Mouse (Mus musculus) 3T3-L1 (cell line): ENCODE measurements around the gene Anapc13.

Source experiments
- DNase-seq: peaks from one replicate; pipeline ENCODE4 v3.0.0-alpha.2; 2015; ENCODE audit warnings: low read depth, low spot score

Anapc13 gene

DNA sequence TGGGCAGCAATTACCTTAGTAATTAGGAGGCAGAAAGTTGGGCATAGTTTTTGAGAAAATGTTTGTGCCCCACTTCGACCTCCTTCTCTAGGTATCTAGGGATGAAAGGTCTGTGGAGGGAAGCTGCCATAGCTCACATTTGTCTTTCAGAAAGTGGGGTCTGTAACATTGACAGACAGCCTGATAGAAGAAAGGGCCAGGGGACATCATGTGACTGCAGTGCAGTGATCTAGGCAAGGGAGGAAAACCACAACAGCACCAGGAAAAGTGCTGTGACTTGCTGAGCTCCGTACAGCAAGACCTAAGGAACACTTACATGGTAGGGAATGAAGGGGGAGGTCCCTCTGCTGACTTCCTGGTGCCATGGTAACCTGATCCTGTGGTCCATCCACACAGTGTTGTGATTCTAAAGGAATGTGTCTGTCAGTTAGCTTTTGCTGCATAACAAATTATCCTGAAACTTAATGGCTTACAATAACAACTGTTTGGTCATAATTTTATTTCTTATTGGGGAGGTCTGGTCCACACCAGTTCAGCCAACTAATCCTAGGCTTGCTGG is 5.6 kb downstream of the Anapc13 start:
- DNase-seq, result peak; percentile 68

GRCm38 (mm10) chr9:102632173-102632572 is 6.1 kb downstream of the Anapc13 start:
- DNase-seq, result no peak

DNA sequence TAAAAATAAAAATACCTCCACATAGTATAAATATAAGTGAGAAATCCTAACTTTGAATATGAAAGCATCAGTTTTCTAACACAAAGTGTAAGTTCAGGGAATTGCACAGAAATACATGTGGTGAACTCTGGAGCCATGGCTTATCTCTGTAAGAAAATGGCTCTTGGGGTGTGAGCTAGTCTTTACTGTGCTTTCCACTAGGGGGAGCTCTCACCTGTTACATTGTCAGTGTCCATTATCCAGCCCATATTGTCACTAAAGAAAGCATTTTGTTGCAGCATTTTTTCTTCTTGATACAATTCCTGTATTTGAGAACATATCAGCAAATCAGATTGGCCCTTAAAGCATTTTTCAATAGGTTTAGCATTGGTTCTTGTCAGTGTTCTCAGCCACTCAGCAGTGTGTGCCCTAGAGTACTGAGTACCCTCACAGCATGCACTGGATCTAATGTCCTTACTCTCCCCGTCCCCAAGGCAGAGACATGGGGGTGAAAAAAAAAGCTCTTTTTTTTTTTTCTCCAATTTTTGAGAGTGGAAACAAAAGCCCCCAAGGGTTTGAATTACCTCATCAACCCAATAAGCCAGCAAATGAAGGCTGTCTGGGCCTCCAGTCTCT is 6.9 kb downstream of the Anapc13 start:
- DNase-seq, result peak; percentile 89

DNA sequence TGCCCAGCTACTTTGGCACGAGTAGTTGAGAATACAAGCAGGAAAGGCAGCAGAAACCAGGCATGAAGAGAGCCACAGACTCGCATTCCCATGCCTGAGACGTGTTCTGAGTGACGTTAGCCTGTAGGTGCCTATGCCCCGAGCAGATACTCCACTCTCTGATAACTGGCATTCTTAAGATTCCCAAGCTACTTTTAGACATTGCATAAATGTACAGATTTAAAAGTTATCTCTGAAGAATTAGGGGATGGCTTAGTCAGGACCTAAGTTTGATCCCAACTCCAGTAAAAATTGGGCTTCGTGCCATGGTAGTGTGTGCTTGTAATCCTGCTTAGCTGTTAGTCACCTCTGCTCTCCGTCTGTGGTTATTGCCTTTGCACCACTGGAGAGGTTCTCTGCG is 8.4 kb downstream of the Anapc13 start:
- peak; percentile 81 for DNase-seq

DNA sequence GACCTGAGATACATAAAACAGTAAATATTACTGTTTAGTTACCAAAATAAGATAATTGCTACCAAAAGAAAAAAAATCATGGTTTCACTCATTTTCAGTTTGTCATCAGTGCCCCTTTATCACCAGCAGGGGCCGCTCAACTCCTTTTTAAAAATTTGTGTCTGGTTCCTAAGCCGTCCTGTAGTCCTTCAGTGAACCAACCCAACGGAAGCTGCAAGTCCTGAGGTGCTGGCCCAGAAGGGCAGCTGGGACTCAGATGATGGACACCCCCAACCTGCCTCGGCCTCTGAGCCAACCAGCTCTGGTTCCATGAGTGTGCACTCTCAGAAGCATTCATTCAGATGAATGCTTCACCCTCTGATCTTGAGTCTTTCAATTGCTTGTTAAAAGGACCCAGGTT is 10.5 kb downstream of the Anapc13 start:
- peak; percentile 90 for DNase-seq

DNA sequence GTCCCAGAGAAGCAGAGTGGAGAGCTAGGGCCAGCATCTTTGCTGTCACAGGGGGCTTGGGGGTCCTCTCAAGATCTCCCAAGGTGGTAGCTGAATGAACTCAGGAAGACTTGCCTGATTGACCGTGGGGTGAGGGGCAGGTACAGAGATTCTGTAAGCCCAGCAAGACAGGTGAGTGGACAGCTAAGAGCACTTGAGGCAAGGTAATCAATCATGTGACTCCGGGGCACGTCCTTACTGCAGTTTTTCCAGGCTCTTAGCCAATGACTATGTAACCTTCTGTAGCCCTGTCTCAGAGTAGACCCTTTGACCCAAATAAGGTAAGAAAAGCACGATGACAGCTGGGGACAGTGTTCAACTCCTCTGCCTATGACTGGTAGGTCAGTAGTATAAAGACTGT is 11.0 kb downstream of the Anapc13 start:
- DNase-seq, result no peak

DNA sequence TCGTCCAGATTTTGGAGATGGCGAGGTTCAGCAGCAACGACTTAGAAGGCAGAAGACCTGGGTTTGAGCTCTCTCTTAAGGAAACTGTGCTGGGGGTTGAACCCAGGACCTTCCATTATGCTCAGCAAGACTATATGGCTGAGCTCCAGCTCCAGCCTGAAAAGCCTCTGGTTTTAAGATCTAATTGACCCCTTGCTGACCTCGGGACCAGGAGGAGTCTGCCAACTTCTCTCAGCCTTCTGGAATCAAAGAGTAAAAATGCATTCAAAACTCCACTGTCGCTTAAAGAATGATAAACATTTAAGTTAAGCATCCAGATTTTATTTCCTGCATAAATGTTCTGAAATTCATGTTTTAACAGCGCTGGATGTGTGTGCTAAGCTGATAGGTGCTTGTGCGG is 12.9 kb downstream of the Anapc13 start:
- peak; percentile 49 for DNase-seq

DNA sequence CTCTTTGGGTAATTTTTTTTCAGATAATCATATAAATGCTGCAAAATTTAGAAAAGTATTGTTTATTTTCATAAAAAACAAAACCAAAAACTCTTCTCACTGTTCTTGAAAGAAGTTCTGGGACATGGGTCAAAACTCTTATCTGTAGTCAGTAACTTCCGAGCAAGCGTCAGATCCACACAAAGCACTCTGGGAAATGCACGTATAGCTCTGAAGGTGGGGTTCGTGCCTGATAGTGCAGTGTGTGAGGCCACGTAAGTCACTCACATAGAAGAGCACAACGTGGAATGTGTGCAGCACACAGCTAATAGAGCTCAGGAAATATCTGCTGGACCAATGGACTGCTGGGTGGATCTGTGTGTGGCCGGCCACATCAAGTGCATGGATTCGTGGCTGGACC is 13.4 kb downstream of the Anapc13 start:
- DNase-seq, result no peak

DNA sequence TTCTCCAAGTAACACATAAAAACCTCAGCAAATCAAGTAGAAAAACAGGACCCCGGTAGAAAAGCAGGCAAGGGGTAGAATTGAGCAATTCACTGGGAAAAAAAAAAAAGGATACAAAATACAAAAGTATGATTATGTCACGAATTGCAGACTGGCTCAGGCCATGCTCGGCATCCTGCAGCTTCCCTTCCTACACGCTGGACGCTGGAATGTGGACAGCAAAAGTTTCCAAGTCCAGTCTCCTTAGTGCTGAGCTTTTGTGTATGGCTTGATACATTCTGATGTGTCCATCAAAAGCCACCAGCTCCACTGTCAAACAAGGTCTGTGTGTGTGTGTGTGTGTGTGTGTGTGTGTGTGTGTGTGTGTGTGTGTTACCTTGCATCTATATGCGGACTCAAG is 15.4 kb downstream of the Anapc13 start:
- peak; percentile 59 for DNase-seq

DNA sequence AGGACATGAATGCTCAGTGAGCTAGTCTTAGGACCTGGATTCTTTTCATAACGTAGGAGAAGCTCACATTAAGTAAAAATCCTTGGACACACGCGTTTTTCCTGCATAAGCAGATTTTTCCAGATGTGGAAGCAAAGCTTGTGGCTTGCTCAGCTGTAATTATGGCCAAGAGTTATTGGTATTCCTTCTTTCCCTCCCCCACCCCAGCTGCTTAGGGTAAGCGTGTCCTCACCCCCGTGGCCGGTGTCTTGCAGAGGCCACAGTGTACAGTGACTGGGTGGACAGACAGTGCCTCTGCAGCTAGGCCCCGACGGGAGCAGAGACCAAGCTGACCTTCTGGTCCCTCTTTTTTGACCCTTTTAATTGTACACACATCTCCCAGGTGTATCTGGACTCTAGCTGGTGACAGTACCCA is 17.0 kb downstream of the Anapc13 start:
- DNase-seq, result peak; percentile 63

GRCm38 (mm10) chr9:102643486-102644101 is 17.5 kb downstream of the Anapc13 start:
- DNase-seq, result peak; percentile 93

DNA sequence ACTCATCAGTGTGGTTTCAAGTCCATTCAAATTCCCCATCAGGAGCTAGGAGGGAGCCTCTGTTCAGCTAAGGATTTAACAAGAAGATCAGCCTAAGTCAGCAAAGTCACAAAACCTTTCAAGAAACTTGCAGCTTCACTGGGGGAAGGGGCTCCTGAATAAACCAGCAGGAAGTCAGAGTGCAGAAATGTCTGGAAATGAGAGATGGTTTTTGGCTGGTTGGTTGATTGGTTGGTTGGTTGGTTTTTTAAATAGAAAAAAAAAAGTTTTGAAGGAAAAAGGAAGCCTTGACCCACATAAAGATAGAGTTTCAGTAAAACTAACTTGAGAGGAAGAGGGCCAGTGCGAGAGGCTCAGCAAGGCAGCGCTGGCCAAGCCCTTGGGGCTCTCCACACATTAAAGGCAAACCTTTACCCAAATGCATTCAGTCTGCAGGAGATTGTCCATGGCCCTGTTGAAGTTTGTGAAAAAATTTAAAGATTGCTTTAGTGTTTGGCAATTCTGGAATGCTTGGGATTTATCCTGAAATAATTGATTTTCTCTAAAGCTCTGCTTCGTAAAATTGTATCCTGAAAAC is 19.1 kb downstream of the Anapc13 start:
- peak; percentile 34 for DNase-seq

DNA sequence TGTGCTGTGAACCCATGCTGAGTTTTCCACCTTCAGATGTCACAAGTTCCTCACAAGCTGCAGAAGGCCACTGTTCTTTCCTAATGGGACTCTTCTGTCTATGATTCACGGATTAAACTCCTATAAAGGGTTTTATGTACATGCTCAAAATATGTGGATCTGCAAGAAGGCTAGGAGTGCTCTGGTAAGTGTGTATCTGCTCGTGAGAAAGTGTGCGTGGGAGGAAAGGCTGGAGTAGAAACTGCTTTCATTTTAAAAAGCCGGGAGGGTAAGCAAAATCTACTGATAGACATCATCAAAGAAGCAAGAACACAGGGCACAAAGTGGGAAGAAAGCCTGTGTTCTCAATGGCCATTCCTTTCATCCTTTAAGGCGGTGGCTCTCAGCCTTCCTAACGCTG is 20.9 kb downstream of the Anapc13 start:
- DNase-seq, result no peak

DNA sequence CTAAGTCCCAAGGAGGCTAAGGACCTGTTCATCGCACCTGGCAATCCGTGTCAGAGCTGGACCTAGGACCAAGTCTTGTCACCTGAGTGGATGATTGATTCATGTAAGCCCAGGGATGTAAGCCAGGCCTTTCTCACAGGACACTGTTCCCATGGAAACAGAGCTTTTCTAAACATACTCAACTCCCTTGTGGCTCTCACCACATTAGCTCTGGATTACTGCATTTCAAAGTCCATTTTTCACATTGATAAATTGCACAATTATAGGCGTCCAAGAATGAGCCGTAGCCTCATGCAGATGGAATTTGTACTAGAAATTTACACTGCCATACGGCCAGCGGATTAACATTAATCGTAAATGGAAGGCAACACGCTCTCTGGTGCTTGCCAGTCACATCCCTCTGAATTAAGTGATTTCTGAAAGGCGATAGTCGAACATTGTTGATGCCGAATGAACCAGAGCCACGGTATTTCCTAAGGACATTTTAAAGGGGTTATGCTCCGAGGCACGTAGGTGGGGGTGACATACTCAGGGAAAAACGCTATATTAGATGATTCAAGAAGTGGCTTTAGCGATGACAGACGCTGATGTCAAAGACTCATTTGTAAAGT is 23.9 kb downstream of the Anapc13 start:
- DNase-seq, result peak; percentile 91

GRCm38 (mm10) chr9:102650637-102651036 is 24.5 kb downstream of the Anapc13 start:
- peak; percentile 72 for DNase-seq

DNA sequence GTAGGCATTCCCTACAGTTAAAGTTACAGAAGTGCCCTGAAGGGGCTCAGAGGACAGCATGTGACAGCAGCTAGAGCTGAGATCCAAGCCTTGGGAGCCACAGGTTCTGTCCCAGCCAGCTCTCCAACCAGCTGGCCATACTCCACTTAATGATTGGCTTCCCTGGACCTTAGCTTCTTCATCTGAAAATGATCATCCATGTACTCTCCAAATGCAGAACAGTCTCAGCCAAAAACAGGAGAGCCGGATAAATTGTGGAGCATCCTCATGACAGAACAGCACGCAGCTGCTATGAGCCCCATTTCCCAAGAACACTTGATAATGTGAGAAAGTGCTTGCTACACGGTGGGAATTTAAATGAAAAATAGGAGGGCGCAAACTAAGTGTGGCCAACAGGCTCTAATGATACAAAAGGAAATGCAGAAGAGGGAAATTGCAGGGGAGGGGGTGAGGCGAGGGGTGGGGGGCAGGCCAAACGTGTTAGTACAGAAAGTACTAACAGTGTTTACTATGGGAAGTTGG is 25.2 kb downstream of the Anapc13 start:
- DNase-seq, result no peak

- no peak for DNase-seq
Measured at GRCm38 (mm10) chr9:102656355-102657095, 30.4 kb downstream of the Anapc13 start.

DNA sequence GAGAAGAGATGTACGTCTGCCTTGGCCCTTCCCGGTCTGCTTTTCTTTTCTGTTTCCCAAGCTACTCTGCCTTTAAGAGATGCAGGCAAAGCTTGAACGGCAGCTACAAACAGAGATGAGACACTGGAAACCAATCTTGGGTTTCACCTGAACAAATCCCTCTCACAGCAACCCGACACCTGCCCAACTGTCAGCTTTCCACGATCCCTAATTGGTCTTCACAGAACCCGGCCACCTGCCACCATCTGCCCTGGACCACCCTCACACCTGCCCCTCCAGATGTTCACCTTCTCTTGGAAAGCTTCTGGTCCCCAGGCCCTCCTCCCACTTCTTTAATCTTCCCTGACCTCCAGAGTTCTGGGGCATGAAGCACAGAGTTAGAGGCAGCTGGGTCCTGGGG is 42.0 kb downstream of the Anapc13 start:
- DNase-seq, result no peak

GRCm38 (mm10) chr9:102668906-102669305 is 42.8 kb downstream of the Anapc13 start:
- no peak for DNase-seq

DNA sequence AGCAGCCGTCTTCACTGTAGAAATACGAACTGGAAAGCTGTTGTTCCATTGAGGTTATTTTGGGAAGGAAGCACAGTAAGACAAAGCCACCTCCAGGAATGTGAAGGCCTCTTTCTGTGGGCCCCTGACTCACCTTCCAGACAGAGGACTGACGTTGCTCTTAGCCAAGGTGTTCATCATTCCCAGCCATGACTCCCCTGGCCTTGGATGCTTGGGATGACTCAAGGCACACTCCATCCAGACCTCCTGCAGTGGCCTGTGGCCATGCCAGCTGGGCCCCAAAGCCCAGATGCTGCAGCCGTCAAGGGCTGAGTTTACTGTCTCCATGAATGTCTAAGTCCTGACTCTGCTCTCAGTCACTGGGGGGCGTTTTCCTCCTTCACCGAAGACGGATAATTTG is 47.3 kb downstream of the Anapc13 start:
- DNase-seq, result peak; percentile 76

DNA sequence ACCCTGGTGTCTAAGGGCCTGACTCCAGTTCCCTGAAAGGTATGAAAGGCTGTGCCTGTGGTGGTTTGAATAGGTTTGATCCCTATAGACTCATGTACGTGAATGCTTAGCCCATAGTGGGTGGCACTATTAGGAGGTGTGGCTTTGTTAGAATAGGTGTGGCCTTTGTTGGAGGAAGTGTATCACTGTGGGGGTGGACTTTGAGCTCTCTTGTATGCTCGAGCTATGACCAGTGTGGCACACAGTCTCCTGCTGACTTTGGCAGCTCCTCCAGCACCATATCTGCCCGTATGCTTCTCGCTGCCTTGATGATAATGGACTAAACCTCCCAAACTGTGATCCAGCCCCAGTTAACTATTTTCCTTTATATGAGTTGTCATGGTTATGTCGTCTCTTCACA is 49.8 kb downstream of the Anapc13 start:
- no peak for DNase-seq

DNA sequence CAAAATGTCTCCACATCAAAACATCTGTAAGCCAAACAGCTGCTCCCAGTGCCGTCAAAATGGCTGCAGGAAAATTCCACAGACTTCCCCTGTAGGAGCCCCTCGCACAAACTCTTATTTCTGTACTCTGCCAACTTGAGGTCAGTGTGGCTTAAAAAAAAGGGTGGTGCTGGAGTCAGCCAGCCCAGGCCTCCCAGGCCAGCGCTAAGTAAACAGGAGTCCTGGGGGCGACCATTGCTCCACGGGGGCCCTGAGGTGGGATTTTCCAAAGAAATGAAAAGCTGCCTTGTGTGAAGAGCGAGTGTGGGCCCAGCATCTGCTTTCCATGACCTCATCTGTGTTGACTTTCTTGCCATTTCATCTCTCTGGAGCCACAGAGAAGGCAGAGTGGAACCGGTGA is 55.4 kb downstream of the Anapc13 start:
- DNase-seq, result no peak
